Mouse (Mus musculus) liver, adult 2 months (tissue): ENCODE results near the gene Cntrob.

Source experiments
- CTCF ChIP-seq: fragments of 200-500 bp; IDR thresholded peaks from 2 replicates; pipeline ENCODE4 v1.5.1; 2011; ENCODE audit warnings: low read depth, low read length, control low read depth
- POLR2A ChIP-seq: fragments of 200-500 bp; IDR thresholded peaks from 2 replicates; pipeline ENCODE4 v1.6.1; 2011; ENCODE audit warnings: low read length, control low read depth; ENCODE audit not compliant: insufficient read depth; ENCODE audit errors: extremely low read depth

GRCm38 (mm10) chr11:69316361-69316760, 7.2 kb downstream of the Cntrob start:
- TF ChIP-seq CTCF = no peak
- no peak for TF ChIP-seq POLR2A
